Mouse (Mus musculus): ENCODE data around the gene Hist1h2bh. TPM values are rescaled to one million over a fixed set of nuclear protein-coding genes. Genes with fewer than 3 reads are reported as not detected.

The Hist1h2bh gene
- polyA plus RNA-seq, 1 experiment from 2014 or later, result 0.82 TPM

- ATAC-seq (ENCODE audit: insufficient read depth, low FRiP score, low TSS enrichment) (no peak), DNase-seq (ENCODE audit: low spot score) (peak; percentile 23)
- peak overlapping the region; percentile 83 for H3K4me2 ChIP-seq (ENCODE audit: low read depth)
- peak overlapping the region; percentile 97 for H3K27ac ChIP-seq (ENCODE audit: low read depth, low read length)
- H3K27me3 ChIP-seq (ENCODE audit: control insufficient read depth, insufficient read depth, low read length), result no peaks in the 10 kb centered on the region
- H3K36me3 ChIP-seq (ENCODE audit: control insufficient read depth, insufficient read depth, low read length), result no peaks in the 10 kb centered on the region
- H3K9ac ChIP-seq (ENCODE audit: low read length), result peak overlapping the region; percentile 80
- no peaks in the 10 kb centered on the region for H3K9me3 ChIP-seq (ENCODE audit: control insufficient read depth, low read length)
- peak overlapping the region; percentile 39; the same call in 1 of the 2 replicates for H3K4me3 ChIP-seq (ENCODE audit: low read depth, low read length)
- H3K4me1 ChIP-seq (ENCODE audit: control insufficient read depth, insufficient read depth, low read length), result peaks cover 24% of the 10 kb centered on the region
Measured at GRCm38 (mm10) chr13:23584331-23584730, 41.1 kb upstream of the Hist1h2bh start.

GRCm38 (mm10) chr13:23583387-23584068 lies 40.3 kb upstream of the Hist1h2bh start:
- Histone ChIP-seq H3K4me3 (ENCODE audit: low read depth, low read length) (no peak overlapping the region), H3K4me1 (ENCODE audit: control insufficient read depth, insufficient read depth, low read length) (peaks cover 24% of the 10 kb centered on the region)
- DNase-seq (ENCODE audit: low spot score), result peak; percentile 24

GRCm38 (mm10) chr13:23582219-23583056 lies 39.2 kb upstream of the Hist1h2bh start:
- ATAC-seq (ENCODE audit: insufficient read depth, low FRiP score, low TSS enrichment) (no peak), DNase-seq (ENCODE audit: low spot score) (peak; percentile 39)
- 3% methylated on average over 6 of the region's 6 CpGs for WGBS
- Histone ChIP-seq H3K36me3 (ENCODE audit: control insufficient read depth, insufficient read depth, low read length) (no peaks in the 10 kb centered on the region), H3K27me3 (ENCODE audit: control insufficient read depth, insufficient read depth, low read length) (no peaks in the 10 kb centered on the region), H3K4me2 (ENCODE audit: low read depth) (peak overlapping the region; percentile 83), H3K9ac (ENCODE audit: low read length) (peak overlapping the region; percentile 66), H3K9me3 (ENCODE audit: control insufficient read depth, low read length) (no peaks in the 10 kb centered on the region), H3K27ac (ENCODE audit: low read depth, low read length) (peak overlapping the region; percentile 87), H3K4me3 (ENCODE audit: low read depth, low read length) (peak overlapping the region; percentile 46), H3K4me1 (ENCODE audit: control insufficient read depth, insufficient read depth, low read length) (peaks cover 24% of the 10 kb centered on the region)

More at GRCm38 (mm10) chr13:23583387-23584068, 40.3 kb upstream of the Hist1h2bh start:
- peak overlapping the region; percentile 29; the same call in 1 of the 2 replicates for H3K9ac ChIP-seq (ENCODE audit: low read length)
- no peak for ATAC-seq (ENCODE audit: insufficient read depth, low FRiP score, low TSS enrichment)
- peak overlapping the region; percentile 87 for H3K27ac ChIP-seq (ENCODE audit: low read depth, low read length)
- H3K4me2 ChIP-seq (ENCODE audit: low read depth), result no peak overlapping the region
- no peaks in the 10 kb centered on the region for H3K36me3 ChIP-seq (ENCODE audit: control insufficient read depth, insufficient read depth, low read length)
- H3K9me3 ChIP-seq (ENCODE audit: control insufficient read depth, low read length), result no peaks in the 10 kb centered on the region
- no peaks in the 10 kb centered on the region for H3K27me3 ChIP-seq (ENCODE audit: control insufficient read depth, insufficient read depth, low read length)

- Histone ChIP-seq H3K27ac (ENCODE audit: low read depth, low read length) (peak within 1 kb of the TSS; percentile 87), H3K9ac (ENCODE audit: low read length) (peak within 1 kb of the TSS; percentile 66), H3K4me1 (ENCODE audit: control insufficient read depth, insufficient read depth, low read length) (peaks cover 20% of the 10 kb centered on the region), H3K27me3 (ENCODE audit: control insufficient read depth, insufficient read depth, low read length) (no peaks in the 10 kb centered on the region), H3K9me3 (ENCODE audit: control insufficient read depth, low read length) (no peaks in the 10 kb centered on the region), H3K4me3 (ENCODE audit: low read depth, low read length) (peak within 1 kb of the TSS; percentile 46), H3K4me2 (ENCODE audit: low read depth) (peak within 1 kb of the TSS; percentile 83), H3K36me3 (ENCODE audit: control insufficient read depth, insufficient read depth, low read length) (no peaks in the 10 kb centered on the region)
- under 1% methylated on average over 43 of the region's 43 CpGs for WGBS
- DNase-seq (ENCODE audit: low spot score) (peak; percentile 94), ATAC-seq (ENCODE audit: insufficient read depth, low FRiP score, low TSS enrichment) (peak; percentile 82)
Measured at GRCm38 (mm10) chr13:23581408-23582218, 38.4 kb upstream of the Hist1h2bh start, which contains the start of gene Hist1h4d. TSS of gene Hist1h4d (plus strand) at chr13:23581598.

GRCm38 (mm10) chr13:23577835-23578234 lies 34.6 kb upstream of the Hist1h2bh start:
- H3K9ac ChIP-seq (ENCODE audit: low read length), result no peak overlapping the region
- H3K27me3 ChIP-seq (ENCODE audit: control insufficient read depth, insufficient read depth, low read length), result no peaks in the 10 kb centered on the region
- H3K9me3 ChIP-seq (ENCODE audit: control insufficient read depth, low read length), result no peaks in the 10 kb centered on the region
- H3K36me3 ChIP-seq (ENCODE audit: control insufficient read depth, insufficient read depth, low read length), result no peaks in the 10 kb centered on the region
- no peak for ATAC-seq (ENCODE audit: insufficient read depth, low FRiP score, low TSS enrichment)
- no peak for DNase-seq (ENCODE audit: low spot score)
- H3K4me1 ChIP-seq (ENCODE audit: control insufficient read depth, insufficient read depth, low read length), result peaks cover 9% of the 10 kb centered on the region
- no peak overlapping the region for H3K4me2 ChIP-seq (ENCODE audit: low read depth)
- H3K27ac ChIP-seq (ENCODE audit: low read depth, low read length), result no peak overlapping the region
- no peak overlapping the region for H3K4me3 ChIP-seq (ENCODE audit: low read depth, low read length)
- 95% methylated on average over 1 of the region's 1 CpGs for WGBS

- WGBS, result 60% methylated on average over 6 of the region's 6 CpGs
Measured at GRCm38 (mm10) chr13:23576906-23577639, 33.9 kb upstream of the Hist1h2bh start.

GRCm38 (mm10) chr13:23576351-23576881 lies 33.2 kb upstream of the Hist1h2bh start:
- H3K4me3 ChIP-seq (ENCODE audit: low read depth, low read length), result peak overlapping the region; percentile 36
- DNase-seq (ENCODE audit: low spot score) (peak; percentile 41), ATAC-seq (ENCODE audit: insufficient read depth, low FRiP score, low TSS enrichment) (no peak)
- no peaks in the 10 kb centered on the region for H3K9me3 ChIP-seq (ENCODE audit: control insufficient read depth, low read length)
- peak overlapping the region; percentile 63 for H3K9ac ChIP-seq (ENCODE audit: low read length)
- H3K27me3 ChIP-seq (ENCODE audit: control insufficient read depth, insufficient read depth, low read length), result no peaks in the 10 kb centered on the region
- peaks cover 6% of the 10 kb centered on the region; the same call in 1 of the 2 replicates for H3K4me1 ChIP-seq (ENCODE audit: control insufficient read depth, insufficient read depth, low read length)
- WGBS, result 5% methylated on average over 7 of the region's 7 CpGs
- H3K4me2 ChIP-seq (ENCODE audit: low read depth), result peak overlapping the region; percentile 57
- H3K27ac ChIP-seq (ENCODE audit: low read depth, low read length), result peak overlapping the region; percentile 76
- no peaks in the 10 kb centered on the region for H3K36me3 ChIP-seq (ENCODE audit: control insufficient read depth, insufficient read depth, low read length)

More at GRCm38 (mm10) chr13:23576906-23577639, 33.9 kb upstream of the Hist1h2bh start:
- peak overlapping the region; percentile 57 for H3K4me2 ChIP-seq (ENCODE audit: low read depth)
- DNase-seq (ENCODE audit: low spot score) (peak; percentile 25), ATAC-seq (ENCODE audit: insufficient read depth, low FRiP score, low TSS enrichment) (no peak)
- peaks cover 8% of the 10 kb centered on the region for H3K4me1 ChIP-seq (ENCODE audit: control insufficient read depth, insufficient read depth, low read length)
- H3K27ac ChIP-seq (ENCODE audit: low read depth, low read length), result peak overlapping the region; percentile 76; the same call in 1 of the 2 replicates
- H3K4me3 ChIP-seq (ENCODE audit: low read depth, low read length), result peak overlapping the region; percentile 36
- H3K27me3 ChIP-seq (ENCODE audit: control insufficient read depth, insufficient read depth, low read length), result no peaks in the 10 kb centered on the region
- peak overlapping the region; percentile 63 for H3K9ac ChIP-seq (ENCODE audit: low read length)
- H3K36me3 ChIP-seq (ENCODE audit: control insufficient read depth, insufficient read depth, low read length), result no peaks in the 10 kb centered on the region
- H3K9me3 ChIP-seq (ENCODE audit: control insufficient read depth, low read length), result no peaks in the 10 kb centered on the region

Measured in neural tube, embryonic 11.5 days (tissue).